Mouse (Mus musculus) megakaryocyte, embryonic 14.5 days (primary cell): ENCODE results near the gene Armc9.

Experiments
- FLI1 ChIP-seq: IDR thresholded peaks from 2 replicates; pipeline ENCODE4 v1.6.1; 2012; ENCODE audit warnings: low read length, inconsistent platforms, mixed read lengths
- GATA1 ChIP-seq: IDR thresholded peaks from 3 replicates; pipeline ENCODE4 v1.6.1; 2012; ENCODE audit warnings: mixed read lengths, low read length, inconsistent platforms, borderline replicate concordance

GRCm38 (mm10) chr1:86233808-86234207, 79.2 kb downstream of the Armc9 start:
- TF ChIP-seq GATA1 (no peak), FLI1 (no peak)
